Mouse (Mus musculus): ENCODE data around the gene Huwe1.

DNA sequence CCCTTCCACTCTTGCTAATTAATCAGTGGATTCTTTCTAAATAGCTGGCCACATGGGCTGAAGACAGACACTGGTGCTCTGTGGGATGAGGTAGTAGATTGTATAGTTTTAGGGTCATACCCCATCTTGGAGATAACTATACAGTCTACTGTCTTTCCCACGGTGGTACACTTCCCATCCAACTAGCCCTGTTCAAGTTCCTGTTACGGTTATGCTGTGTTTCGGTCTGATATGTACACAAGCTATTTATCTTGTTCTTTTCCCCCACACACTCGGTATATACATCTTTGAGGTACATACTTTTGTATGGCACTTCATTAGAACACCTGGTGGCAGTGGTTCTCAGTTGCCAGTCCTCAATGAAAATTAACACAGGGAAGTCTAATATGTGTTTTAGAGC is 111.7 kb downstream of the Huwe1 start:
- TF ChIP-seq CTCF (IDR thresholded peaks at IDR 0.05; ENCODE audit: low read depth, low read length): no peak
- TF ChIP-seq POLR2A (IDR thresholded peaks at IDR 0.05; ENCODE audit: insufficient read depth, low read length): no peak
- no peak for TF ChIP-seq EP300 (IDR thresholded peaks at IDR 0.05; ENCODE audit: insufficient read depth, low read depth, low read length)
